In genomic region chr1:153121320-153121719, GRCm38 (mm10) we compare ENCODE assay signal across 27 mouse cellular contexts.
A peak's percentile ranks its signal among the peaks of the same experiment; 100 is the strongest.
DNase-seq lines count a peak whose midpoint lies in the region; ATAC-seq and TF ChIP-seq lines count a peak whose summit lies in the region.
"Had no signal": no experiment of that assay in that cellular context is flagged by ENCODE, and none has a peak within 500 bp of the region (broad histone marks: within the 10 kb centered on the region; RNA-seq: fewer than 3 reads in every experiment).

No protein-coding gene starts in this region.

- no peak for ATAC-seq in midbrain, embryonic 14.5 days (ENCODE audit: low FRiP score, low TSS enrichment)
- ATAC-seq: forebrain, embryonic 13.5 days; midbrain, embryonic 13.5 days had no signal

- no peaks in the 10 kb centered on the region for H3K27me3 ChIP-seq in myocyte (ENCODE audit: control insufficient read depth, insufficient read depth, insufficient read length)
- no peaks in the 10 kb centered on the region for H3K27me3 ChIP-seq in midbrain, embryonic 14.5 days (ENCODE audit: control insufficient read depth, insufficient read depth, low read length)
- H3K27me3 ChIP-seq: embryonic facial prominence, embryonic 13.5 days; forebrain, embryonic 13.5 days; heart, embryonic 13.5 days; hindbrain, embryonic 12.5 days; midbrain, embryonic 13.5 days had no signal

- H3K36me3 ChIP-seq in myocyte (ENCODE audit: control insufficient read depth, insufficient read depth): no peaks in the 10 kb centered on the region
- H3K36me3 ChIP-seq in midbrain, embryonic 14.5 days (ENCODE audit: control insufficient read depth, insufficient read depth, low read length): no peaks in the 10 kb centered on the region
- H3K36me3 ChIP-seq: embryonic facial prominence, embryonic 13.5 days; hindbrain, embryonic 12.5 days; midbrain, embryonic 13.5 days; neural tube, embryonic 13.5 days had no signal

- no peak overlapping the region for H3K4me3 ChIP-seq in myocyte
- no peak overlapping the region for H3K4me3 ChIP-seq in midbrain, embryonic 14.5 days (replicated peaks; ENCODE audit: low read depth, low read length)
- H3K4me3 ChIP-seq: embryonic facial prominence, embryonic 13.5 days; forebrain, embryonic 13.5 days; heart, embryonic 13.5 days; hindbrain, embryonic 12.5 days; left cerebral cortex, adult 2 months; midbrain, embryonic 13.5 days; neural tube, embryonic 13.5 days had no signal

- no peak for TF ChIP-seq POLR2A in myocyte (IDR thresholded peaks at IDR 0.05; ENCODE audit: insufficient read length, low read depth)

- DNase-seq in heart, adult 11 months: peak; percentile 92
- no peak for DNase-seq in heart, postnatal 14 days
- DNase-seq in 3T3-L1 (ENCODE audit: low read depth, low spot score) (peak; percentile 88), adipocyte (ENCODE audit: low spot score) (peak; percentile 60)
- no peak for DNase-seq in right cerebral cortex, adult 18-20 months
- no peak for DNase-seq in midbrain, embryonic 14.5 days
- no peak for DNase-seq in spleen, postnatal 36 days (ENCODE audit: low spot score in 2 of 2)
- DNase-seq: adrenal gland, postnatal 36 days; B cell, adult 2 months; cerebellum, adult 18-20 months; cerebellum, postnatal 36 days; embryo, embryonic 11 days; kidney, adult 11 months; lung, postnatal 10 days; retina, postnatal 1 day; right cerebral cortex, postnatal 4 days; thymus, adult 2 months; thymus, postnatal 4 days had no signal

- H3K9me3 ChIP-seq in midbrain, embryonic 14.5 days (ENCODE audit: control insufficient read depth, low read length): no peaks in the 10 kb centered on the region
- H3K9me3 ChIP-seq: embryonic facial prominence, embryonic 13.5 days; forebrain, embryonic 13.5 days; heart, embryonic 13.5 days; hindbrain, embryonic 12.5 days; midbrain, embryonic 13.5 days; neural tube, embryonic 13.5 days had no signal

- no peak overlapping the region for H3ac ChIP-seq in myocyte (ENCODE audit: control insufficient read depth, insufficient read length)

- no peak overlapping the region for H3K9ac ChIP-seq in midbrain, embryonic 14.5 days (replicated peaks; ENCODE audit: low read length)
- H3K9ac ChIP-seq: embryonic facial prominence, embryonic 13.5 days; forebrain, embryonic 13.5 days; heart, embryonic 13.5 days; hindbrain, embryonic 12.5 days; midbrain, embryonic 13.5 days; neural tube, embryonic 13.5 days had no signal

- H3K79me2 ChIP-seq in myocyte (ENCODE audit: control insufficient read depth, insufficient read depth): no peaks in the 10 kb centered on the region

- WGBS in midbrain, embryonic 14.5 days: 90% methylated on average over 5 of the region's 5 CpGs

- intact Hi-C loops in heart, postnatal 14 days (cut with DNase I): no loop called here

- H3K4me1 ChIP-seq in midbrain, embryonic 14.5 days (ENCODE audit: control insufficient read depth, insufficient read depth, low read length): no peaks in the 10 kb centered on the region
- H3K4me1 ChIP-seq: forebrain, embryonic 13.5 days; hindbrain, embryonic 12.5 days; midbrain, embryonic 13.5 days; neural tube, embryonic 13.5 days had no signal

- H3K4me2 ChIP-seq in myocyte (ENCODE audit: low read depth): peak overlapping the region; percentile 59
- H3K4me2 ChIP-seq in midbrain, embryonic 14.5 days (ENCODE audit: low read length): no peak overlapping the region
- H3K4me2 ChIP-seq: embryonic facial prominence, embryonic 13.5 days; forebrain, embryonic 13.5 days; heart, embryonic 13.5 days; hindbrain, embryonic 12.5 days; midbrain, embryonic 13.5 days; neural tube, embryonic 13.5 days had no signal

- no peak overlapping the region for H3K27ac ChIP-seq in midbrain, embryonic 14.5 days (replicated peaks; ENCODE audit: low read depth, low read length)
- H3K27ac ChIP-seq: embryonic facial prominence, embryonic 13.5 days; forebrain, embryonic 13.5 days; heart, embryonic 13.5 days; hindbrain, embryonic 12.5 days; kidney, postnatal 0 days; left cerebral cortex, adult 2 months; midbrain, embryonic 13.5 days; neural tube, embryonic 13.5 days had no signal

TF ChIP-seq in myocyte, 11 proteins besides CTCF, POLR2A, EP300 and RAD21:
- TF ChIP-seq E2F4 (IDR thresholded peaks at IDR 0.05; ENCODE audit: insufficient read depth): no peak
- TF ChIP-seq USF1 (IDR thresholded peaks at IDR 0.05; ENCODE audit: low read depth): no peak
- TF ChIP-seq SRF (IDR thresholded peaks at IDR 0.05; ENCODE audit: control insufficient read depth, insufficient read length, low read depth): no peak
- no peak for TF ChIP-seq CEBPB (IDR thresholded peaks at IDR 0.05; ENCODE audit: insufficient read depth, poor library complexity, severe bottlenecking)
- TF ChIP-seq MYOG (IDR thresholded peaks at IDR 0.05; ENCODE audit: control insufficient read depth in 1 of 3, insufficient read depth in 1 of 3, insufficient read length in 2 of 3, low read depth in 2 of 3): no peak
- no peak for TF ChIP-seq TCF3 (IDR thresholded peaks at IDR 0.05; ENCODE audit: insufficient read length, low read depth)
- TF ChIP-seq REST (IDR thresholded peaks at IDR 0.05; ENCODE audit: insufficient read depth, insufficient read length): no peak
- TF ChIP-seq TCF12 (IDR thresholded peaks at IDR 0.05; ENCODE audit: insufficient read depth, poor library complexity, severe bottlenecking): no peak

Comparison
In these comparisons a context has a peak if more than half of its experiments do, and no peak if none do; other contexts are left out.
1. DNase-seq: peak in heart, adult 11 months (single experiment), 3T3-L1 (single experiment) and adipocyte (single experiment); none in heart, postnatal 14 days (0 of 2), right cerebral cortex, adult 18-20 months (single experiment), midbrain, embryonic 14.5 days (single experiment) and spleen, postnatal 36 days (0 of 2).